Mouse (Mus musculus): ENCODE measurements around the gene C6. TPM values are rescaled to one million over a fixed set of nuclear protein-coding genes. Genes with fewer than 3 reads are reported as not detected.

The C6 gene
- total and polyA plus RNA-seq, 3 experiments: not detected

- no peak for TF ChIP-seq MAX (IDR thresholded peaks at IDR 0.05; ENCODE audit: low read length)
- no peak for TF ChIP-seq NRF1 (IDR thresholded peaks at IDR 0.05; ENCODE audit: insufficient read depth, low read depth, low read length, poor library complexity, severe bottlenecking)
- no peak for TF ChIP-seq RCOR1 (IDR thresholded peaks at IDR 0.05; ENCODE audit: low read depth, low read length)
- TF ChIP-seq TBP (IDR thresholded peaks at IDR 0.05; ENCODE audit: low read depth, low read length): no peak
- TF ChIP-seq USF1 (IDR thresholded peaks at IDR 0.05; ENCODE audit: low read depth, low read length): no peak
- TF ChIP-seq MYC (IDR thresholded peaks at IDR 0.05; ENCODE audit: low read depth, low read length): no peak
- no peak for TF ChIP-seq CHD1 (IDR thresholded peaks at IDR 0.05; ENCODE audit: low read depth, low read length)
- no peak for TF ChIP-seq ZMIZ1 (IDR thresholded peaks at IDR 0.05; ENCODE audit: low read depth, low read length)
- no peak for TF ChIP-seq RAD21 (IDR thresholded peaks at IDR 0.05; ENCODE audit: low read depth, low read length)
- no peak for TF ChIP-seq POLR2AphosphoS5 (IDR thresholded peaks at IDR 0.05; ENCODE audit: borderline replicate concordance, low read depth, low read length)
- no peak for TF ChIP-seq POLR2AphosphoS2 (IDR thresholded peaks at IDR 0.05; ENCODE audit: low read length)
- TF ChIP-seq SIN3A (IDR thresholded peaks at IDR 0.05; ENCODE audit: low read length): no peak
- no peak for TF ChIP-seq MEF2A (IDR thresholded peaks at IDR 0.05; ENCODE audit: extremely low read depth, insufficient replicate concordance, low read depth, low read length, poor library complexity, severe bottlenecking)
- no peak for TF ChIP-seq SMC3 (IDR thresholded peaks at IDR 0.05; ENCODE audit: low read depth, low read length)
- no peak for TF ChIP-seq GATA1 (IDR thresholded peaks at IDR 0.05; ENCODE audit: low read depth, low read length)
- no peak for TF ChIP-seq TCF12 (IDR thresholded peaks at IDR 0.05; ENCODE audit: low read depth, low read length)
- TF ChIP-seq UBTF (IDR thresholded peaks at IDR 0.05; ENCODE audit: borderline replicate concordance, insufficient read depth, low read depth, low read length): no peak
- no peak for TF ChIP-seq JUND (IDR thresholded peaks at IDR 0.05; ENCODE audit: low read depth, low read length)
- no peak for TF ChIP-seq ELF1 (IDR thresholded peaks at IDR 0.05; ENCODE audit: low read depth, low read length)
- no peak for TF ChIP-seq EP300 (IDR thresholded peaks at IDR 0.05; ENCODE audit: low read depth in 1 of 2, low read length in 2 of 2)
- no peak for DNase-seq (ENCODE audit: low read depth, low spot score)
- H3K9me3 ChIP-seq (replicated peaks; ENCODE audit: insufficient read depth, low read length): no peaks in the 10 kb centered on the region
- H3K4me1 ChIP-seq (ENCODE audit: control insufficient read depth in 1 of 2, insufficient read depth in 2 of 2, low read length in 2 of 2): no peaks in the 10 kb centered on the region
- H3K9ac ChIP-seq (ENCODE audit: control insufficient read depth, low read depth, low read length, poor library complexity, severe bottlenecking): no peak overlapping the region
- H3K27ac ChIP-seq (ENCODE audit: control insufficient read depth, low read depth, low read length): no peak overlapping the region
- H3K36me3 ChIP-seq (ENCODE audit: control insufficient read depth in 1 of 2, insufficient read depth in 2 of 2, low read length in 2 of 2): no peaks in the 10 kb centered on the region
- no peaks in the 10 kb centered on the region for H3K27me3 ChIP-seq (ENCODE audit: control insufficient read depth in 1 of 2, insufficient read depth in 2 of 2, low read length in 2 of 2)
- no peak overlapping the region for H3K4me3 ChIP-seq (ENCODE audit: control insufficient read depth in 1 of 2, insufficient read depth in 1 of 2, low read depth in 2 of 2, low read length in 2 of 2)
- H3K79me2 ChIP-seq (ENCODE audit: control insufficient read depth, insufficient read depth, low read length, poor library complexity): no peaks in the 10 kb centered on the region
These were observed 100.8 kb downstream of the C6 start for GRCm38 (mm10) chr15:4827736-4828135.

GRCm38 (mm10) chr15:4836354-4836753 is 109.4 kb downstream of the C6 start:
- TF ChIP-seq NELFE (IDR thresholded peaks at IDR 0.05; ENCODE audit: low read depth, low read length) (no peak), TBP (IDR thresholded peaks at IDR 0.05; ENCODE audit: low read depth, low read length) (no peak), RAD21 (IDR thresholded peaks at IDR 0.05; ENCODE audit: low read depth, low read length) (no peak), ZMIZ1 (IDR thresholded peaks at IDR 0.05; ENCODE audit: low read depth, low read length) (no peak), KAT2A (conservative IDR thresholded peaks at IDR 0.05; ENCODE audit: low read depth, low read length) (no peak), HCFC1 (IDR thresholded peaks at IDR 0.05; ENCODE audit: low read depth, low read length) (no peak), GATA1 (IDR thresholded peaks at IDR 0.05; ENCODE audit: low read depth, low read length) (no peak), SMC3 (IDR thresholded peaks at IDR 0.05; ENCODE audit: low read depth, low read length) (no peak), ZKSCAN1 (IDR thresholded peaks at IDR 0.05; ENCODE audit: low read depth, low read length) (no peak), NRF1 (IDR thresholded peaks at IDR 0.05; ENCODE audit: insufficient read depth, low read depth, low read length, poor library complexity, severe bottlenecking) (no peak)
- no peaks in the 10 kb centered on the region for H3K27me3 ChIP-seq (ENCODE audit: control insufficient read depth in 1 of 2, insufficient read depth in 2 of 2, low read length in 2 of 2)
- H3K79me2 ChIP-seq (ENCODE audit: control insufficient read depth, insufficient read depth, low read length, poor library complexity): no peaks in the 10 kb centered on the region
- no peaks in the 10 kb centered on the region for H3K4me1 ChIP-seq (ENCODE audit: control insufficient read depth in 1 of 2, insufficient read depth in 2 of 2, low read length in 2 of 2)
- no peaks in the 10 kb centered on the region for H3K36me3 ChIP-seq (ENCODE audit: control insufficient read depth in 1 of 2, insufficient read depth in 2 of 2, low read length in 2 of 2)
- H3K9me3 ChIP-seq (replicated peaks; ENCODE audit: insufficient read depth, low read length): no peaks in the 10 kb centered on the region
- H3K27ac ChIP-seq (ENCODE audit: control insufficient read depth, low read depth, low read length): no peak overlapping the region
- H3K9ac ChIP-seq (ENCODE audit: control insufficient read depth, low read depth, low read length, poor library complexity, severe bottlenecking): no peak overlapping the region
- DNase-seq (ENCODE audit: low read depth, low spot score): no peak
- H3K4me3 ChIP-seq (ENCODE audit: control insufficient read depth in 1 of 2, insufficient read depth in 1 of 2, low read depth in 2 of 2, low read length in 2 of 2): no peak overlapping the region

Measured in MEL (cell line).